Mouse (Mus musculus): ENCODE measurements around the gene Mmp24. TPM values are rescaled to one million over a fixed set of nuclear protein-coding genes. Genes with fewer than 3 reads are reported as not detected.

Gene Mmp24
- polyA plus RNA-seq, 1 experiment from 2014 or later = not detected

DNA sequence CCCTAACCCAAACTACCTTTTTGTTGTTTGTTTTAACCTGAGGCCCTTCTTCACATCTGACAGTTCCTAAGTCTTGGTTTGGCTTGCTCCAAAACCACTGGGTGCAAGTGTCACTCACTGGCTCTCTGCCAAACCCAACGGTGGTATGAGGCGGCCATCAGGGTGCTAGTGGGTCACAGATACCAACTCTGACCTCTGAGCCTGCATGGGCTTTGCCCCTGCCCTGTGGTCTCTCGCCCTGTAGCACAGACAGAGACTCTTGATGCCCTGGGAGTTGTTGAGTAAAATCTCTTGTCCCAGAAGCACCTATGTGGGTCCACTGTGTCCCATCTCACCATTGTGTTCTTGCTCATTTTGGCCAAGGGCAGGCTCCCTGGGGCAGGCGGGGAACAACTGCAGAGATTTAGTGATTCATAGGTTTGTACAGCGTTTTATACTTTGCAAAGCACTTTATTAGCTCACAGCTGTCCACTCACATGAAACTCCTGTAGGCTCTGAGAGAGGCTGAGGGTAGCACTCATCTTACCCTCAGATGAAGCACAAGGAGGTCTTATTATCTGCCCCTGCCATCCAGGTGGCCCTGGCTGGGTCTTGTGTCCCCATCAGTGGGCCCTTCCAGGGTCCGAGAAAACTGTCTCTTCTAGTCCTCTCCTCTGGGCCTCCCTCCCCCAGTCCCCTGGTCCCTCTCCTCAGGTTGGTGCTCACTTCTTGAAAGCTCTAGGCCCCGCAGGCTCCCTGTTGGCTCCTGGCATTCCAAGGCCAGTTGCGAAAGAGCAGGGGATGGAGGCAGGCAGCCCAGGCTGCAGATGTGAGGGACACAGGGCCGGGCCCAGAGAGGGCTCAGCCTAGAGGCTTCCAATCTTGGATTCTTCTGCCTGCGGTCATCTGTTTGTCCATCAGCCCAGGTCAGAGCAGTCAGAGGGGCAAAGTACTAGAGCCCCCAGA is 42.4 kb downstream of the Mmp24 start:
- 0 out of 2 replicates have a peak, but pooled peaks cover 4% of the 10 kb centered on the region for H3K4me1 ChIP-seq (ENCODE audit: control insufficient read depth, insufficient read depth, low read length)
- no peak overlapping the region for H3K4me3 ChIP-seq (ENCODE audit: low read length)
- H3K36me3 ChIP-seq (ENCODE audit: control insufficient read depth, insufficient read depth, low read length) = peaks cover 27% of the 10 kb centered on the region
- H3K9ac ChIP-seq (ENCODE audit: low read depth, low read length) = no peak overlapping the region
- 76% methylated on average over 10 of the region's 10 CpGs for WGBS
- H3K27ac ChIP-seq (ENCODE audit: low read depth, low read length) = no peak overlapping the region
- H3K9me3 ChIP-seq (ENCODE audit: control insufficient read depth, low read length) = no peaks in the 10 kb centered on the region
- ATAC-seq (ENCODE audit: low FRiP score, low TSS enrichment) = no peak
- no peaks in the 10 kb centered on the region for H3K27me3 ChIP-seq (ENCODE audit: control insufficient read depth, insufficient read depth, low read length)
- H3K4me2 ChIP-seq (replicated peaks; ENCODE audit: low read depth, low read length) = no peak overlapping the region

GRCm38 (mm10) chr2:155818596-155819391 is 43.7 kb downstream of the Mmp24 start:
- peak overlapping the region; percentile 93 for H3K4me2 ChIP-seq (replicated peaks; ENCODE audit: low read depth, low read length)
- peak overlapping the region; percentile 83 for H3K9ac ChIP-seq (ENCODE audit: low read depth, low read length)
- peaks cover 39% of the 10 kb centered on the region for H3K36me3 ChIP-seq (ENCODE audit: control insufficient read depth, insufficient read depth, low read length)
- H3K4me1 ChIP-seq (ENCODE audit: control insufficient read depth, insufficient read depth, low read length) = 0 out of 2 replicates have a peak, but pooled peaks cover 4% of the 10 kb centered on the region
- 1% methylated on average over 37 of the region's 37 CpGs for whole genome bisulfite sequencing
- no peaks in the 10 kb centered on the region for H3K9me3 ChIP-seq (ENCODE audit: control insufficient read depth, low read length)
- peak overlapping the region; percentile 65; the same call in 1 of the 2 replicates for H3K27ac ChIP-seq (ENCODE audit: low read depth, low read length)
- peak; percentile 94 for ATAC-seq (ENCODE audit: low FRiP score, low TSS enrichment)
- H3K27me3 ChIP-seq (ENCODE audit: control insufficient read depth, insufficient read depth, low read length) = no peaks in the 10 kb centered on the region
- peak overlapping the region; percentile 73 for H3K4me3 ChIP-seq (ENCODE audit: low read length)

DNA sequence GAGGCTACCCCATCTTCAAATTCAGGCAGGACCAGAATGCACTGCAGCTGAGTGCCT is 44.1 kb downstream of the Mmp24 start, which contains the start of gene BC029722:
TSS of gene BC029722 (minus strand) at position 35 of the 57 bp plus-strand sequence.
- peak within 1 kb of the TSS; percentile 73 for H3K4me3 ChIP-seq (ENCODE audit: low read length)
- 0 out of 2 replicates have a peak, but pooled peaks cover 4% of the 10 kb centered on the region for H3K4me1 ChIP-seq (ENCODE audit: control insufficient read depth, insufficient read depth, low read length)
- H3K9ac ChIP-seq (ENCODE audit: low read depth, low read length) = peak within 1 kb of the TSS; percentile 83
- H3K9me3 ChIP-seq (ENCODE audit: control insufficient read depth, low read length) = no peaks in the 10 kb centered on the region
- no peaks in the 10 kb centered on the region for H3K27me3 ChIP-seq (ENCODE audit: control insufficient read depth, insufficient read depth, low read length)
- H3K27ac ChIP-seq (ENCODE audit: low read depth, low read length) = peak within 1 kb of the TSS; percentile 65; the same call in 1 of the 2 replicates
- peaks cover 43% of the 10 kb centered on the region for H3K36me3 ChIP-seq (ENCODE audit: control insufficient read depth, insufficient read depth, low read length)
- ATAC-seq (ENCODE audit: low FRiP score, low TSS enrichment) = no peak
- H3K4me2 ChIP-seq (replicated peaks; ENCODE audit: low read depth, low read length) = peak within 1 kb of the TSS; percentile 93

- no peak; the same call in 1 of the 2 replicates for ATAC-seq (ENCODE audit: low FRiP score, low TSS enrichment)
- Histone ChIP-seq H3K36me3 (ENCODE audit: control insufficient read depth, insufficient read depth, low read length) (peaks cover 43% of the 10 kb centered on the region), H3K4me1 (ENCODE audit: control insufficient read depth, insufficient read depth, low read length) (0 out of 2 replicates have a peak, but pooled peaks cover 4% of the 10 kb centered on the region), H3K4me3 (ENCODE audit: low read length) (peak overlapping the region; percentile 73), H3K4me2 (replicated peaks; ENCODE audit: low read depth, low read length) (peak overlapping the region; percentile 93), H3K27ac (ENCODE audit: low read depth, low read length) (peak overlapping the region; percentile 65; the same call in 1 of the 2 replicates), H3K9ac (ENCODE audit: low read depth, low read length) (peak overlapping the region; percentile 83), H3K27me3 (ENCODE audit: control insufficient read depth, insufficient read depth, low read length) (no peaks in the 10 kb centered on the region), H3K9me3 (ENCODE audit: control insufficient read depth, low read length) (no peaks in the 10 kb centered on the region)
- WGBS = 68% methylated on average over 6 of the region's 6 CpGs
Observed at GRCm38 (mm10) chr2:155819449-155820251, 44.5 kb downstream of the Mmp24 start.

- no peak overlapping the region for H3K27ac ChIP-seq (ENCODE audit: low read depth, low read length)
- no peak overlapping the region for H3K9ac ChIP-seq (ENCODE audit: low read depth, low read length)
- ATAC-seq (ENCODE audit: low FRiP score, low TSS enrichment) = no peak
- 93% methylated on average over 5 of the region's 5 CpGs for WGBS
- H3K27me3 ChIP-seq (ENCODE audit: control insufficient read depth, insufficient read depth, low read length) = no peaks in the 10 kb centered on the region
- H3K36me3 ChIP-seq (ENCODE audit: control insufficient read depth, insufficient read depth, low read length) = peaks cover 43% of the 10 kb centered on the region
- no peaks in the 10 kb centered on the region for H3K9me3 ChIP-seq (ENCODE audit: control insufficient read depth, low read length)
- 0 out of 2 replicates have a peak, but pooled peaks cover 4% of the 10 kb centered on the region for H3K4me1 ChIP-seq (ENCODE audit: control insufficient read depth, insufficient read depth, low read length)
- no peak overlapping the region for H3K4me3 ChIP-seq (ENCODE audit: low read length)
- no peak overlapping the region for H3K4me2 ChIP-seq (replicated peaks; ENCODE audit: low read depth, low read length)
Observed at GRCm38 (mm10) chr2:155820779-155821178, 45.6 kb downstream of the Mmp24 start.

- Histone ChIP-seq H3K9me3 (ENCODE audit: control insufficient read depth, low read length) (no peaks in the 10 kb centered on the region), H3K4me2 (replicated peaks; ENCODE audit: low read depth, low read length) (no peak overlapping the region), H3K27ac (ENCODE audit: low read depth, low read length) (no peak overlapping the region), H3K36me3 (ENCODE audit: control insufficient read depth, insufficient read depth, low read length) (peaks cover 43% of the 10 kb centered on the region), H3K4me1 (ENCODE audit: control insufficient read depth, insufficient read depth, low read length) (peaks cover 8% of the 10 kb centered on the region; the same call in 1 of the 2 replicates), H3K4me3 (ENCODE audit: low read length) (no peak overlapping the region), H3K27me3 (ENCODE audit: control insufficient read depth, insufficient read depth, low read length) (no peaks in the 10 kb centered on the region), H3K9ac (ENCODE audit: low read depth, low read length) (no peak overlapping the region)
- WGBS = 96% methylated on average over 8 of the region's 8 CpGs
- ATAC-seq (ENCODE audit: low FRiP score, low TSS enrichment) = no peak
Observed at GRCm38 (mm10) chr2:155823722-155824121, 48.6 kb downstream of the Mmp24 start.

- peaks cover 4% of the 10 kb centered on the region; the same call in 1 of the 2 replicates for H3K4me1 ChIP-seq (ENCODE audit: control insufficient read depth, insufficient read depth, low read length)
- H3K36me3 ChIP-seq (ENCODE audit: control insufficient read depth, insufficient read depth, low read length) = peaks cover 30% of the 10 kb centered on the region
- WGBS = 2% methylated on average over 52 of the region's 52 CpGs
- H3K9me3 ChIP-seq (ENCODE audit: control insufficient read depth, low read length) = no peaks in the 10 kb centered on the region
- H3K27ac ChIP-seq (ENCODE audit: low read depth, low read length) = peak overlapping the region; percentile 87
- ATAC-seq (ENCODE audit: low FRiP score, low TSS enrichment) = no peak
- peak overlapping the region; percentile 94 for H3K4me3 ChIP-seq (ENCODE audit: low read length)
- no peaks in the 10 kb centered on the region for H3K27me3 ChIP-seq (ENCODE audit: control insufficient read depth, insufficient read depth, low read length)
- peak overlapping the region; percentile 82 for H3K9ac ChIP-seq (ENCODE audit: low read depth, low read length)
- H3K4me2 ChIP-seq (replicated peaks; ENCODE audit: low read depth, low read length) = peak overlapping the region; percentile 92
Observed at GRCm38 (mm10) chr2:155825904-155826629, 50.9 kb downstream of the Mmp24 start.

Measured in kidney, embryonic 14.5 days (tissue).